Mouse (Mus musculus) ES-E14 (cell line): ENCODE data around the gene Sel1l. TPM values are rescaled to one million over a fixed set of nuclear protein-coding genes. Genes with fewer than 3 reads are reported as not detected.

Source experiments
- DNase-seq: peaks from one replicate; pipeline ENCODE4 v3.0.0-alpha.2; 2013; ENCODE audit warnings: low read depth, low spot score
- H3K27ac ChIP-seq: 2 replicates; pipeline ENCODE4 v1.5.1; 2012; ENCODE audit warnings: low read depth, mild to moderate bottlenecking, low read length, moderate library complexity, mixed read lengths; ENCODE audit not compliant: poor library complexity, insufficient read depth, severe bottlenecking
- H3K36me3 ChIP-seq: 2 replicates; pipeline ENCODE4 v1.6.1; 2012; ENCODE audit warnings: mild to moderate bottlenecking, low read length, moderate library complexity, mixed read lengths; ENCODE audit not compliant: control insufficient read depth, poor library complexity, insufficient read depth, severe bottlenecking
- H3K4me1 ChIP-seq, 2 experiments: fragments of 150-350 bp in 1 of 2; sonication (generic) in 1 of 2; 2 replicates each; pipeline ENCODE4 v1.6.1; 2012; ENCODE audit warnings: low read length in 2 of 2, mild to moderate bottlenecking in 1 of 2, mixed read lengths in 1 of 2; ENCODE audit not compliant: control insufficient read depth in 2 of 2, insufficient read depth in 2 of 2, poor library complexity in 1 of 2
- H3K4me3 ChIP-seq, 2 experiments: fragments of 150-350 bp in 1 of 2; sonication (generic) in 1 of 2; 2 replicates each; pipeline ENCODE4 v1.5.1; 2012; ENCODE audit warnings: low read length in 2 of 2, low read depth in 1 of 2, mild to moderate bottlenecking in 1 of 2, mixed read lengths in 1 of 2; ENCODE audit not compliant: insufficient read depth in 1 of 2, poor library complexity in 1 of 2, severe bottlenecking in 1 of 2
- H3K9ac ChIP-seq: 2 replicates; pipeline ENCODE4 v1.6.1; 2012; ENCODE audit warnings: low read depth, mild to moderate bottlenecking, low read length, mixed read lengths; ENCODE audit not compliant: poor library complexity, insufficient read depth, severe bottlenecking
- H3K9me3 ChIP-seq: fragments of 150-350 bp; sonication (generic); 2 replicates; pipeline ENCODE4 v1.6.1; 2012; ENCODE audit warnings: low read depth, mild to moderate bottlenecking, low read length; ENCODE audit not compliant: control insufficient read depth, insufficient read depth
- CHD2 ChIP-seq: IDR thresholded peaks from 2 replicates; pipeline ENCODE4 v1.6.1; 2014; ENCODE audit warnings: mild to moderate bottlenecking, low read depth, low read length, inconsistent platforms
- HCFC1 ChIP-seq: IDR thresholded peaks from 2 replicates; pipeline ENCODE4 v1.6.1; 2012; ENCODE audit warnings: low read length, inconsistent platforms, borderline replicate concordance; ENCODE audit not compliant: insufficient read depth
- MAFK ChIP-seq: IDR thresholded peaks from 2 replicates; pipeline ENCODE4 v1.6.1; 2014; ENCODE audit warnings: mild to moderate bottlenecking, low read depth, low read length, inconsistent platforms; ENCODE audit not compliant: insufficient read depth
- ZC3H11A ChIP-seq: IDR thresholded peaks from 2 replicates; pipeline ENCODE4 v1.6.1; 2012; ENCODE audit warnings: low read depth, mild to moderate bottlenecking, inconsistent platforms, low read length, borderline replicate concordance
- ZNF384 ChIP-seq: IDR thresholded peaks from 2 replicates; pipeline ENCODE4 v1.6.1; 2012; ENCODE audit warnings: low read depth, low read length, inconsistent platforms
- in situ Hi-C, 2 experiments: fragments of 600-800 bp; cut with MboI; formaldehyde crosslinking; loops; one replicate each; pipeline ENCODE4 v1.15.1; 2025; ENCODE audit warnings: low sequenced_read_pairs in 2 of 2, inconsistent platforms in 1 of 2; ENCODE audit not compliant: unreplicated experiment in 2 of 2
- total RNA-seq: library from RNA; depleted of rRNA; stranded (reverse); fragments of 300-350 nt; gene quantifications from 2 replicates; pipeline ENCODE4 v1.2.3, GENCODE M21; 2012

The Sel1l gene
- total RNA-seq, 1 experiment, result 64.6 TPM

DNA sequence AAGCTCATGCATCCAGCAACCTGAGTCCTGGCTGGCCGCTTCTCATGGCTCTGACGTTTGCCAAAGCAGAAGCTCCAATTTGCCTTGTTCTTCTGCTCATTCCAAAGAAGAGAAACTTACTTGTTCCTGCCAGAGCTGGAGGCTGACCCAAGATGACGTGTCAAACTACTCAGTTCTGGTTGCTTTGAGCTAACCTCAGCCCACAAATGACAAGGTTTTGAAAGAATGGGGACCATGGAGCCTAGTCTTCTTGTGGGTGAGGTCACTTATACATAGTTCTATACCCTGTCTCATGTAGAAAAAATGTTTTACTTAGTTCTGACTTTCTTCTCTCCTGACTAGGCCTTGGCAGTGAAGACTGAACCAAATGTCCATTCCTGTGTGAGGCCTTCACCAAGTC, 68.4 kb downstream of the Sel1l start:
- in situ Hi-C loops, result loop anchor here (25.0 kb wide), 2 partner anchors 143 to 368 kb away; no protein-coding TSS in a partner anchor

DNA sequence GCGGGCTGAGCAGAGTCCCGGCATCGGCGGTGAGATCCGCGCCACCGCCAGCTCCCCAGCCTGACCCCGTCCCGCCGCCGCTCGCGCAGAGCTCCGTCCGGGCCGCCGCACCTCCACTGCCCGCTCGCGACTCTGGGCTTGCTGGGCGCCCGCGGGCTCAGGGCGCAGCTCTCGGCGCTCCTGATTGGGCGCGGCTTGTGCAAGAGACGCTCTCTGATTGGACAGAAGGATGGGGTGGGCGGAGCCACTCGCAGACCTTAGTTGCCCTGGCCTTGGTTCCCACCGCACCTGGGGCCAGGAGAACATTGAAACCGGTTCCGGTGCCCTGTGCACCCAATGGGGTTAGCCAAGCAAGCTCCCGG, 70.0 kb downstream of the Sel1l start:
- no peaks in the 10 kb centered on the region for H3K9me3 ChIP-seq
- TF ChIP-seq CHD2 (no peak), HCFC1 (no peak), MAFK (no peak), ZC3H11A (no peak)
- H3K27ac ChIP-seq, result no peak overlapping the region
- H3K9ac ChIP-seq, result peak overlapping the region; percentile 87
- in situ Hi-C loops, result loop anchor here (25.0 kb wide), 2 partner anchors 142 to 367 kb away; no protein-coding TSS in a partner anchor
- no peaks in the 10 kb centered on the region for H3K36me3 ChIP-seq
- peak overlapping the region; percentile 81 to 92 for H3K4me3 ChIP-seq
- DNase-seq, result peak; percentile 87
- H3K4me1 ChIP-seq, result no peaks in the 10 kb centered on the region

More for the DNA sequence above, 68.4 kb downstream of the Sel1l start:
- H3K4me3 ChIP-seq, result no peak overlapping the region
- H3K9me3 ChIP-seq, result no peaks in the 10 kb centered on the region
- no peak for DNase-seq
- no peak overlapping the region for H3K27ac ChIP-seq
- no peak overlapping the region for H3K9ac ChIP-seq
- TF ChIP-seq CHD2 (no peak), ZC3H11A (no peak), MAFK (no peak), ZNF384 (no peak), HCFC1 (no peak)
- H3K4me1 ChIP-seq, result no peaks in the 10 kb centered on the region
- H3K36me3 ChIP-seq, result no peaks in the 10 kb centered on the region

DNA sequence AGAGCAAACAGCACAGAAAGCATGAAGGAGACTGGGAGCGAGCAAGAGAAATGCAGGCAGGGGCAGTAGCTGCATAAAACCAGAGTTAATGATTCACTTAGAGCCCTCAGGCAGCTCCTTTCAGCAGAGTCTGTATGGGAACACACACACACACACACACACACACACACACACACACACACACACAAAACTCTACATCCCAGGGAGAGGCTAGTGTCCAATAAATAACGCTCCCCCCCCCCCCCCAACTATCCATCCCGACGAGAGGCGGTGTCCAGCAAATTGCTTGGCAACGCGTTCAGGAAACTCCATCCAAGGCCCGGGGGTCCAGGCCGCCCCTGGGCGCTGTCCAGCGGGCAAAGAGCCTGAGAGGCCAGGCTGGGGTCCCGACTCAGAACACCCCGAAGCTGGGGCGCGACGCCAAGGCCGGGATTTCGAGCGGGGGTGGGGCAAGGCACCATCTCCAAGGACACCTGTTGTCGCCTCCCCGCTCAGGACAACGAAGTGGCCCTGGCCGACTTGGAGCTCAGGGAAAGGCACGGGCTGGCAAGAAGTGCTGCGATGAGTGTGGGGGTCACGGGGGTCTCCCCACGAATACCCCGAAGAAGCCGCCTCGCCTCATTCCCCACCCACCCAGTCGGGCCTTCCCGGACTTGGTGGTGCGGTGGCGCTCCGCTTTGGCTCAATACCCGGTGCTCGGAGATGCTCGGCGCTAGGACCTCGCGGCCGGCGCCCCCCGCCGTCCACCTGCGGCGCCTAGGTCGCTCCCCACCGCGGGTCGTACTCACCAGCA, 70.5 kb downstream of the Sel1l start:
- in situ Hi-C loops, result loop anchor here (25.0 kb wide), 2 partner anchors 141 to 366 kb away; no protein-coding TSS in a partner anchor
- Histone ChIP-seq H3K9ac (peak overlapping the region; percentile 87), H3K9me3 (no peaks in the 10 kb centered on the region), H3K27ac (no peak overlapping the region), H3K4me1 (no peaks in the 10 kb centered on the region), H3K4me3 (peak overlapping the region; percentile 81 to 92), H3K36me3 (no peaks in the 10 kb centered on the region)
- DNase-seq, result no peak
- TF ChIP-seq CHD2, result no peak
- no peak for TF ChIP-seq ZNF384
- no peak for TF ChIP-seq HCFC1
- TF ChIP-seq ZC3H11A, result no peak
- no peak for TF ChIP-seq MAFK

DNA sequence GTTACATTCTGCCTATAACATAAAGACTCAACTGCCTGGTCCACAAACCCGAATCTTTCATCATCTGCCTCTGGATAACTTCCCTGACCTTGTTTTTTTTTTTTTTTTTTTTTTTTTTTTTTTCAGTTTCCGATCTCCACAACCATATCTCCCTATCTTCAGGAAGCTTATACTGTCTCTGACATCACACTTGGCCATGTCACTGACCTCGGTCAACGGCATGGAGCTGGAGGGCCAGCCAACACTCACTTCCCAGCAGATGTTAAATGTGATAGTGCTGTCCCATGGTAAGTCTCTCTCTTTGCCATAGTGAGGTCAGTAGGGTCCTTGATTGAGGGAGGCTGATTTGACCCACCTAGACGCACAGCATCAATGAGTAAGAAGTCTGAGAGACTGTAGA, 72.6 kb downstream of the Sel1l start:
- no peak for TF ChIP-seq ZNF384
- no peak for TF ChIP-seq CHD2
- TF ChIP-seq HCFC1, result no peak
- TF ChIP-seq ZC3H11A, result no peak
- TF ChIP-seq MAFK, result no peak
- Histone ChIP-seq H3K9me3 (no peaks in the 10 kb centered on the region), H3K27ac (no peak overlapping the region), H3K9ac (no peak overlapping the region), H3K4me1 (no peaks in the 10 kb centered on the region), H3K36me3 (no peaks in the 10 kb centered on the region), H3K4me3 (no peak overlapping the region)
- no peak for DNase-seq
- in situ Hi-C loops, result loop anchor here (25.0 kb wide), 2 partner anchors 139 to 364 kb away; no protein-coding TSS in a partner anchor
